Mouse (Mus musculus) spleen, postnatal 0 days (tissue): ENCODE data around the gene Mc3r. TPM values are rescaled to one million over a fixed set of nuclear protein-coding genes. Genes with fewer than 3 reads are reported as not detected.

Source experiments
- polyA plus RNA-seq: library from polyadenylated mRNA; unstranded; fragments of >200 nt; fragmentation: Nextera tagmentation; extraction: Ambion mirVana; gene quantifications from 2 replicates; pipeline ENCODE4 v1.2.1, GENCODE M21; 2015

Mc3r gene
- polyA plus RNA-seq, result not detected in 2 replicates

GRCm38 (mm10) chr2:172248106-172248764 is at the start of gene Mc3r:
TSS of gene Mc3r (plus strand) at chr2:172248492.

Other genes starting within 250 kb of the Mc3r start
- not detected in 2 replicates for gene Cbln4, start 205.0 kb upstream of the Mc3r start, polyA plus RNA-seq
- 61.8 and 70.8 TPM in 2 replicates for gene Fam210b, start 97.1 kb downstream of the Mc3r start, polyA plus RNA-seq
- gene Aurka, start 122.0 kb downstream of the Mc3r start, polyA plus RNA-seq, result 94.9 and 110 TPM in 2 replicates
- 24.1 and 25.8 TPM in 2 replicates for gene Cstf1, start 122.2 kb downstream of the Mc3r start, polyA plus RNA-seq
- 0.47 and 0.61 TPM in 2 replicates for gene Cass4, start 145.3 kb downstream of the Mc3r start, polyA plus RNA-seq
- gene Rtf2, start 192.1 kb downstream of the Mc3r start, polyA plus RNA-seq, result 62.2 and 66.5 TPM in 2 replicates
- gene Gcnt7, start 210.1 kb downstream of the Mc3r start, polyA plus RNA-seq, result 1.0 and 1.4 TPM in 2 replicates
- gene Fam209, start 224.0 kb downstream of the Mc3r start, polyA plus RNA-seq, result 0.39 and 0.54 TPM in 2 replicates